Mouse (Mus musculus) adrenal gland, postnatal 0 days (tissue): Measurements from ENCODE around the gene Arl5b. TPM values are rescaled to one million over a fixed set of nuclear protein-coding genes. Genes with fewer than 3 reads are reported as not detected.

Experiments
- polyA plus RNA-seq: library from polyadenylated mRNA; unstranded; fragments of >200 nt; fragmentation: Nextera tagmentation; extraction: Ambion mirVana; gene quantifications from 2 replicates; pipeline ENCODE4 v1.2.1, GENCODE M21; 2015

Arl5b gene
- 8.6 and 9.6 TPM in 2 replicates for polyA plus RNA-seq

GRCm38 (mm10) chr2:15049117-15049873 is at the start of gene Arl5b:
Gene Arl5b, plus strand, starts transcription at chr2:15049395.

GRCm38 (mm10) chr2:15054945-15055637 is 5.9 kb downstream of the Arl5b start, which contains the start of gene Nsun6:
Gene Nsun6, minus strand, starts transcription at chr2:15055069.

Other genes starting within 250 kb of the Arl5b start
- 9.2 and 13.8 TPM in 2 replicates for gene Nsun6, start 5.7 kb downstream of the Arl5b start, polyA plus RNA-seq